Mouse (Mus musculus) embryonic fibroblast, embryonic 13.5 days (primary cell): Measurements from ENCODE around the gene Gm20662. TPM values are rescaled to one million over a fixed set of nuclear protein-coding genes. Genes with fewer than 3 reads are reported as not detected.
A peak's percentile ranks its signal among the peaks of the same experiment; 100 is the strongest.

ENCODE experiments used
- H3K27ac ChIP-seq: 2 replicates; pipeline ENCODE4 v1.5.1; 2012; ENCODE audit warnings: low read length, control low read depth, inconsistent platforms; ENCODE audit not compliant: insufficient read depth
- H3K4me1 ChIP-seq: 2 replicates; pipeline ENCODE4 v1.6.1; 2011; ENCODE audit warnings: low read length; ENCODE audit not compliant: control insufficient read depth, insufficient read depth
- H3K4me3 ChIP-seq: 2 replicates; pipeline ENCODE4 v1.5.1; 2011; ENCODE audit warnings: mild to moderate bottlenecking, control low read depth, low read length; ENCODE audit not compliant: insufficient read depth
- CTCF ChIP-seq: IDR thresholded peaks from 2 replicates; pipeline ENCODE4 v1.5.1; 2011; ENCODE audit warnings: mild to moderate bottlenecking, control low read depth, low read length, moderate library complexity, borderline replicate concordance; ENCODE audit not compliant: insufficient read depth
- POLR2A ChIP-seq: IDR thresholded peaks from 2 replicates; pipeline ENCODE4 v1.6.1; 2011; ENCODE audit warnings: low read depth, mild to moderate bottlenecking, control low read depth, low read length, moderate library complexity
- polyA plus RNA-seq: library from polyadenylated mRNA; stranded (reverse); fragments of >200 nt; gene quantifications from 2 replicates; pipeline ENCODE4 v1.2.4, GENCODE M21; 2011; ENCODE audit warnings: low read depth; ENCODE audit not compliant: missing spikeins, insufficient read length

Gene Gm20662
- polyA plus RNA-seq, 1 experiment, result not detected

DNA sequence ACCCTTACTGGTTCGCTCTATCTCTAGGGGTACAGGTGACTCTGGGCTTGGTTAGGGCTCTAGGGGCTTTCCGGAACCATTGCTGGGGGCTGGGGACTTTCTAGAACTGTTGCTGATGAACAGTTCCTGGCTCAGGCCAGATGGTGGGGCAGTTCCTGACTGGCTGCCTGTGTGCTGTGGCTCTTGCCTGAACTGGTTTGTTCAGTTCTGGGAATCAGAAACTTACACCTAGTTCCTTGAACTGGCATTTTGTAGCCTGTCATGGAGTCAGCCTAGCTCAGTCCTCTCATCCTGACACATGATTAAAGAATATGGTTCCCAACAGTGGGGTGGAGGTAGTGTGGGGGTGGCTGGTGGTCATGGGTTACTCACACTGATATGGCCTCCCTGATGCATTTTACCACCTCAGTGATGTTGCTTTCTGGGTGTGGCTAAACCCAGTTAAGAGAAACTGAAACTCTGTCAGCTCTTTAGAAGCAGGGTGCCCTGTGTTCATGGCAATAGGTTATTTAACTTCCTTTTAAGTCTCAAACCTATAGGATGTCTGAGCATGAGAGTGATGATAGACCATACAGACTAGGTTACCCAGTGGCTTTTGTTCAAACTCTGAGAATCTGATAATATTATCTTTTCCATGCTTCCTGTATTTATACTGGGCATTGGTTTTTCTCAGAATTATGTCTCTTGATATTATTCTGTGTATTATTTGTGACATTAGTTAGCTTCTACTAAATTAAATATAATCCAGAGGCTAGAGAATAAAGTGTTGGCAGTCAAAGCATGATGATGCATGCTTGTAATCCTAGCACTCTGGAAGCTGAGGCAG lies 39.4 kb downstream of the Gm20662 start:
- no peaks in the 10 kb centered on the region for H3K4me1 ChIP-seq
- no peak for TF ChIP-seq POLR2A
- no peak for TF ChIP-seq CTCF
- H3K27ac ChIP-seq, result no peak overlapping the region

GRCm38 (mm10) chr9:108044751-108045492 lies 48.8 kb downstream of the Gm20662 start:
- Histone ChIP-seq H3K27ac (no peak overlapping the region), H3K4me3 (no peak overlapping the region), H3K4me1 (0 out of 2 replicates have a peak, but pooled peaks cover 4% of the 10 kb centered on the region)
- no peak for TF ChIP-seq CTCF
- TF ChIP-seq POLR2A, result no peak

More for the DNA sequence above, 39.4 kb downstream of the Gm20662 start:
- H3K4me3 ChIP-seq, result no peak overlapping the region

- Histone ChIP-seq H3K4me3 (no peak overlapping the region), H3K4me1 (0 out of 2 replicates have a peak, but pooled peaks cover 4% of the 10 kb centered on the region), H3K27ac (no peak overlapping the region)
- no peak for TF ChIP-seq CTCF
- TF ChIP-seq POLR2A, result no peak
Observed at GRCm38 (mm10) chr9:108046582-108046981, 50.4 kb downstream of the Gm20662 start.

DNA sequence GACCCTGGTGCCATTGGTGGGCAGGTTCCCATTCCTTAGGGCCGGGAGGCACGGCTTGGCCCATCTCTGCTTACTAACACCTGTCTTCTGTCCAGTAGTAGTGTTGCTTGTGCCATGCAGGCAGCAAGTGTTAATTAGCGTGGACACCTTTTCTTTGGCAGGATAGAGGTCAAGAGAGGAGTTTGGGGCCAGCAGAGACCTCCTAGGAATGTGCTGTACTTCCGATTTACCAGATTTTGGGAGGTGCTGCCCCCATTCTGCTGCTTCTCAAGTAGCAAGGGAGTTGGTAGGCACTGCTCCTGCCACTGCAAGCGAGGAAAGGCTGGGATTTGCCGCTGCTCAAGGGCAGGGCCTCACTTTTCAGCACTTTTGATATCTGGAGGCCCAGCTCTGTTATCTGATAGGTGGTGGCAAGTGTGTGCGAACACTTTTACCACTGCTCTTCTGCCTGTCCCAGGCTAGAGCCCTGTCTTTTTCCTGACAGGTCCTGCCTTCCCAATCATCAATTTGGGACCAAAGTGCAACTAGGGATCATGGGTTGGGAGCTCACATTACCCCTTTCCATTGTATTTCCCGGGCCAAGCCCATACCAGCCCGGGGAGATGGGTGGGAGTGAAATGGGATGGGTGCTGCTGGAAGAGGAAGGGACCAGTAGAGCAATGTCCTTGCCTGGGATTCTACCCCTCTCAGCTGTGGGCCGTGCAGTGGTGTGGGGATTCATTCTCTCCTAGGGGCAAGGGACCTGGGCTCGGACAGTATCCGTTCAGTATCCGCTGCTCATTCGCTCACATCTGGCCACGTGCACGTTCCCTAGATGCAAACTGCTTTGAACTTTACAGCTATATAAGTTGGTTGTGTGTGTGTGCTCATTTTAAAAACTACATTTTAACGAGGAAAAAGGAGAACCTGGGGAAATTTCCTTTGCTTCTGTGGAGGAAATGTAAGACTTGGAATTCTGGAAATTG lies 51.7 kb downstream of the Gm20662 start:
- TF ChIP-seq POLR2A (no peak), CTCF (no peak)
- Histone ChIP-seq H3K27ac (peak overlapping the region; percentile 51), H3K4me3 (peak overlapping the region; percentile 30), H3K4me1 (0 out of 2 replicates have a peak, but pooled peaks cover 4% of the 10 kb centered on the region)

GRCm38 (mm10) chr9:108048566-108048955 lies 52.4 kb downstream of the Gm20662 start:
- TF ChIP-seq CTCF (no peak), POLR2A (no peak)
- H3K4me1 ChIP-seq, result 0 out of 2 replicates have a peak, but pooled peaks cover 4% of the 10 kb centered on the region
- H3K27ac ChIP-seq, result peak overlapping the region; percentile 51
- peak overlapping the region; percentile 30 for H3K4me3 ChIP-seq

DNA sequence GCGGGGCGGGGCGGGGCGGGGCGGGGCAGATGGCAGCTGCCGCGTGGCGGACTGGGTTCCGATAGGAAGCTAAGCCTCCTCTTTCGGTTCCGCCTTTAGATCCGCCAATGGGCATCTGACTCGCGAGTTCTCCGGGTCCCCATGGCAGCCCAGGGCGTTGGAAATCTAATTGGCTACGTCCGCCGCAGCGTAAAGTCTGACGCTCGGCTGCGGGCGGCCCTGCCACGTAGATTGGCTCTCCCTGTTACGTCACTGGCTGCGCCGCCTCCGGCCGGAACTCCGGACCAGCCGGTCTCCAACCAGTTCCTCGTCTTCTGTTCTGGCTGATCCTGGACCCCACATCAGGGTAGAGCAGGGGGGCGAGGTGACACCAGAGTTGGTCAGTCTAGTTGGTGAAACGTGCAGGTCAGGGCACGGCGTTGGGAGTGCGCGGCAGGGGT lies 52.9 kb downstream of the Gm20662 start, which contains the start of gene Gmppb:
Gmppb (plus strand) TSS at position 227 of the 440 bp plus-strand sequence.
- TF ChIP-seq CTCF (no peak), POLR2A (peak; percentile 91)
- Histone ChIP-seq H3K4me1 (0 out of 2 replicates have a peak, but pooled peaks cover 4% of the 10 kb centered on the region), H3K4me3 (peak within 1 kb of the TSS; percentile 72), H3K27ac (peak within 1 kb of the TSS; percentile 51)

- peak overlapping the region; percentile 72 for H3K4me3 ChIP-seq
- H3K27ac ChIP-seq, result peak overlapping the region; percentile 4; the same call in 1 of the 2 replicates
- H3K4me1 ChIP-seq, result 0 out of 2 replicates have a peak, but pooled peaks cover 4% of the 10 kb centered on the region
- no peak for TF ChIP-seq CTCF
- no peak for TF ChIP-seq POLR2A
Observed at GRCm38 (mm10) chr9:108049561-108050251, 53.6 kb downstream of the Gm20662 start.

GRCm38 (mm10) chr9:108051184-108051930 lies 55.2 kb downstream of the Gm20662 start:
- TF ChIP-seq CTCF (no peak), POLR2A (no peak; the same call in 1 of the 2 replicates)
- 0 out of 2 replicates have a peak, but pooled peaks cover 4% of the 10 kb centered on the region for H3K4me1 ChIP-seq

More at GRCm38 (mm10) chr9:108051184-108051930, 55.2 kb downstream of the Gm20662 start:
- H3K27ac ChIP-seq, result no peak overlapping the region
- H3K4me3 ChIP-seq, result no peak overlapping the region
